Mouse (Mus musculus) limb, embryonic 11.5 days (tissue): ENCODE results near the gene Pdlim4. TPM values are rescaled to one million over a fixed set of nuclear protein-coding genes. Genes with fewer than 3 reads are reported as not detected.

Experiments
- ATAC-seq: fragments of 200-750 bp; cut with Nextera tagmentation; 2 replicates; pipeline ENCODE4 v1.8.0; 2017; ENCODE audit warnings: low read depth; ENCODE audit not compliant: insufficient number of reproducible peaks, low FRiP score, low TSS enrichment
- DNase-seq: peaks from one replicate; pipeline ENCODE4 v3.0.0-alpha.2; 2015; ENCODE audit warnings: low spot score
- H3K27ac ChIP-seq: fragments of 300-500 bp; sonication (generic); replicated peaks from 2 replicates; pipeline ENCODE4 v1.5.1; 2014; ENCODE audit warnings: low read depth, mild to moderate bottlenecking, low read length
- H3K27me3 ChIP-seq: fragments of 300-500 bp; sonication (generic); 2 replicates; pipeline ENCODE4 v1.6.1; 2014; ENCODE audit warnings: mild to moderate bottlenecking, low read length, mixed read lengths; ENCODE audit not compliant: control insufficient read depth, insufficient read depth
- H3K36me3 ChIP-seq: fragments of 300-500 bp; sonication (generic); 2 replicates; pipeline ENCODE4 v1.6.1; 2014; ENCODE audit warnings: mild to moderate bottlenecking, low read length, moderate library complexity, mixed read lengths; ENCODE audit not compliant: control insufficient read depth, insufficient read depth
- H3K4me1 ChIP-seq: fragments of 300-500 bp; sonication (generic); 2 replicates; pipeline ENCODE4 v1.6.1; 2014; ENCODE audit warnings: low read length, mixed read lengths; ENCODE audit not compliant: control insufficient read depth, insufficient read depth
- H3K4me2 ChIP-seq: fragments of 300-500 bp; sonication (generic); 2 replicates; pipeline ENCODE4 v1.6.1; 2014; ENCODE audit warnings: low read depth, mild to moderate bottlenecking, moderate library complexity; ENCODE audit not compliant: severe bottlenecking
- H3K4me3 ChIP-seq: fragments of 300-500 bp; sonication (generic); 2 replicates; pipeline ENCODE4 v1.5.1; 2014; ENCODE audit warnings: low read depth, low read length
- H3K9ac ChIP-seq: fragments of 300-500 bp; sonication (generic); 2 replicates; pipeline ENCODE4 v1.6.1; 2014; ENCODE audit warnings: mild to moderate bottlenecking, low read length
- H3K9me3 ChIP-seq: fragments of 300-500 bp; sonication (generic); 2 replicates; pipeline ENCODE4 v1.6.1; 2016; ENCODE audit warnings: low read length; ENCODE audit not compliant: control insufficient read depth
- WGBS: fragments of 180-500 bp; shearing (Covaris S2); extraction: QIAGEN DNeasy Blood & Tissue Kit; methylation state at CpG from one replicate; pipeline ENCODE4 v1.1.7; 2014; 5-methylcytosine and 5-hydroxymethylcytosine counted together
- polyA plus RNA-seq: library from polyadenylated mRNA; unstranded; fragments of >200 nt; fragmentation: Nextera tagmentation; extraction: Ambion mirVana; gene quantifications from 2 replicates; pipeline ENCODE4 v1.2.1, GENCODE M21; 2014

Pdlim4 gene
- polyA plus RNA-seq, 1 experiment from 2014 or later: 178 TPM

GRCm38 (mm10) chr11:54101701-54102100, 32.9 kb upstream of the Pdlim4 start:
- WGBS: 67% methylated on average over 9 of the region's 9 CpGs
- no peaks in the 10 kb centered on the region for H3K27me3 ChIP-seq
- no peak overlapping the region for H3K27ac ChIP-seq
- H3K9me3 ChIP-seq: no peaks in the 10 kb centered on the region
- H3K9ac ChIP-seq: no peak overlapping the region; the same call in 1 of the 2 replicates
- peaks cover 19% of the 10 kb centered on the region for H3K4me1 ChIP-seq
- peak overlapping the region; percentile 58; the same call in 1 of the 2 replicates for H3K4me3 ChIP-seq
- no peaks in the 10 kb centered on the region for H3K36me3 ChIP-seq
- H3K4me2 ChIP-seq: peak overlapping the region; percentile 100
- ATAC-seq (no peak), DNase-seq (no peak)

DNA sequence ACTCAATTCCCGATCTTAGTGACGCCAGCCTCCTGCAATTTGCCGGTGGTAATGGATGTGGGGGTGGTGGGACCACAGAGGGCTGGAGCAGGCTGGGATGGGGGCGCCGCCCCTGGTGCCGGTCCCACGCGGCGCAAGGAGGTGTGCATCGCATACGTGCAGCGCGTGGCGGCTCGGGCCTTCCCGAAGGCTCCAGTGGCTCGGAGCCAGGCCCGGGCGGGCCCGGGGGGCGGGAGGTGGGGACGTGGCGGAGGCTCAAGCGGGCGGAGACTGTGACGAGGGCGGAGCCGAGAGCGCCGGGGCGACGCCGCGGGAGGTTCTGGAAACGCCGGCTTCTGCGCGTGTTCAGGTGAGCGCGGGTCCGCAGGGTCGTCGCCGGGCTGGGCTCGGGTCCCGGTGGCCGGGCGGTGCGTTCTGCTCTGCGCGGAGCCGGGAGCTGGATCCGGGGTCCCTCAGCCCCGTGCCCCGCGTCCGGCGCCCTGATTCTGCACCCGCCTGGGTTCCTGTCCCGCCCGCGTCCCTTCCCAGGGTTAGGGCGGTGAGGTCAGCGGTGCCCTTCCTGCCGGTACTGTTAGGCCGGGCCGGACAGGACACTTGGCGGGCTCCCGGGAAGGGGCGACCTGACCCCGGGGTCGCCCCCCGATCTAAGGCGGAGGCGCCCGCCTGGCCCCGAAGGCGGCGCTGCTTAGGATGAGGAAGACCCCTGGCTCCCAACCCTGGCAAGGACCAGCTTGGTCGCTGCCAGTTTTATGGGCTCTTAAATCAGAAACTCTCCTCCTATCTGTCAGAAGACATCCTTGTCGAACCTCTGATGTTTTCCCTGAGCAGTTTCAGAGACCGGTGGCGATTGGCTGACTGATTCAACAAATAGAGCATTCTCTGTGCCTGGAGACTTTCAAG, 32.1 kb upstream of the Pdlim4 start:
- under 1% methylated on average over 70 of the region's 83 CpGs for WGBS

DNA sequence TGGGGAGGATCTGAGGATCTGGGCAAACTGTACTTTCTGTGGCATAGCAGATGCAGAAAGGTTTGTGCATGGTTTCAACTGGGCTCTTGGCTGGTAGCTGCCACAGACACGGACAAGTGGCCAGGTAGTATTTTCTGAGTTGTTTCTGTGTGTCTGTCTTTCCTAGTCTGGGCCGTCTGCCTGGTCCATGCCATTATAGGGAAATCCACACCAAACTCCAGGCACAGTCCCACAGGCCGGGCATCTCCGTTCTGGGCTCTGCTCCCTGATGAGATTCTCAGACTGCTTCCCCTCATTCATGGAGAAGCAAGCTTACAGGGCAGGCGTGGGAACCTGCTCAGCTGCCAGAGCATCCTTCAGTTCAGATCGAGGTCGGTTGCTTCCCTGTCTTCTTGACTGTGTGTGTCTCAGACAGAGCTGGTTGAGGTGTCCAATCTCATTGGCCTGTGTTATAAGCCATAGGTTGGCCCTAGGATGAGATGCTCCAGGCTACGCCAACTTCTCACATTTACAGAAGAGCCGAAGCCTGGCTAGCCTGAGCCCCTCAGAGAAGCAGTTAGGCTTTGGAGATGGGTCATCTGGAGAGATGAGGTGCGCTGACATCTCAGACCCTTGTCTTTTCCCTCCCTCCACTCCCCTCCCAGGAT, 31.4 kb upstream of the Pdlim4 start, which contains the start of gene P4ha2:
Gene P4ha2, plus strand, starts transcription at position 51 of the 647 bp plus-strand sequence.
- peak within 1 kb of the TSS; percentile 58 for H3K4me3 ChIP-seq
- H3K9ac ChIP-seq: peak within 1 kb of the TSS; percentile 73
- WGBS: 47% methylated on average over 10 of the region's 10 CpGs
- no peak within 1 kb of the TSS for H3K27ac ChIP-seq
- peaks cover 19% of the 10 kb centered on the region for H3K4me1 ChIP-seq
- H3K36me3 ChIP-seq: no peaks in the 10 kb centered on the region
- H3K9me3 ChIP-seq: no peaks in the 10 kb centered on the region
- peak within 1 kb of the TSS; percentile 100 for H3K4me2 ChIP-seq
- ATAC-seq: no peak; the same call in 1 of the 2 replicates
- DNase-seq: peak; percentile 37
- no peaks in the 10 kb centered on the region for H3K27me3 ChIP-seq

More for the DNA sequence above, 32.1 kb upstream of the Pdlim4 start:
- Histone ChIP-seq H3K4me3 (peak overlapping the region; percentile 58), H3K27me3 (no peaks in the 10 kb centered on the region), H3K9me3 (no peaks in the 10 kb centered on the region), H3K4me2 (peak overlapping the region; percentile 100), H3K9ac (peak overlapping the region; percentile 73), H3K27ac (no peak overlapping the region), H3K36me3 (no peaks in the 10 kb centered on the region), H3K4me1 (peaks cover 19% of the 10 kb centered on the region)
- ATAC-seq (peak; percentile 82), DNase-seq (peak; percentile 83)

GRCm38 (mm10) chr11:54093000-54093399, 24.2 kb upstream of the Pdlim4 start:
- H3K4me1 ChIP-seq: no peaks in the 10 kb centered on the region
- H3K9ac ChIP-seq: no peak overlapping the region
- no peak overlapping the region for H3K4me3 ChIP-seq
- H3K9me3 ChIP-seq: no peaks in the 10 kb centered on the region
- 5% methylated on average over 3 of the region's 3 CpGs for WGBS
- peak; percentile 57 for DNase-seq
- no peak overlapping the region for H3K27ac ChIP-seq
- H3K4me2 ChIP-seq: no peak overlapping the region
- H3K27me3 ChIP-seq: no peaks in the 10 kb centered on the region
- ATAC-seq: no peak
- no peaks in the 10 kb centered on the region for H3K36me3 ChIP-seq

- 42% methylated on average over 7 of the region's 7 CpGs for WGBS
- Histone ChIP-seq H3K9me3 (no peaks in the 10 kb centered on the region), H3K9ac (no peak overlapping the region), H3K4me3 (no peak overlapping the region), H3K4me2 (no peak overlapping the region), H3K27ac (no peak overlapping the region), H3K27me3 (no peaks in the 10 kb centered on the region), H3K4me1 (no peaks in the 10 kb centered on the region), H3K36me3 (no peaks in the 10 kb centered on the region)
- DNase-seq: no peak
- no peak for ATAC-seq
Measured at GRCm38 (mm10) chr11:54092188-54092587, 23.4 kb upstream of the Pdlim4 start.

- Histone ChIP-seq H3K36me3 (no peaks in the 10 kb centered on the region), H3K9me3 (no peaks in the 10 kb centered on the region), H3K27me3 (no peaks in the 10 kb centered on the region), H3K4me2 (no peak overlapping the region), H3K4me1 (no peaks in the 10 kb centered on the region), H3K27ac (no peak overlapping the region), H3K9ac (no peak overlapping the region), H3K4me3 (no peak overlapping the region)
- WGBS: 49% methylated on average over 8 of the region's 8 CpGs
- ATAC-seq (no peak), DNase-seq (no peak)
Measured at GRCm38 (mm10) chr11:54091726-54092125, 22.9 kb upstream of the Pdlim4 start.

GRCm38 (mm10) chr11:54090091-54090879, 21.5 kb upstream of the Pdlim4 start:
- H3K4me3 ChIP-seq: no peak overlapping the region
- no peaks in the 10 kb centered on the region for H3K9me3 ChIP-seq
- no peak overlapping the region for H3K4me2 ChIP-seq
- no peaks in the 10 kb centered on the region for H3K27me3 ChIP-seq
- H3K9ac ChIP-seq: no peak overlapping the region
- H3K4me1 ChIP-seq: no peaks in the 10 kb centered on the region
- ATAC-seq: no peak
- H3K36me3 ChIP-seq: no peaks in the 10 kb centered on the region
- DNase-seq: no peak
- WGBS: 100% methylated on average over 1 of the region's 1 CpGs
- H3K27ac ChIP-seq: no peak overlapping the region

- no peak overlapping the region for H3K27ac ChIP-seq
- 0 out of 2 replicates have a peak, but pooled peaks have one; percentile 31 for ATAC-seq
- H3K4me2 ChIP-seq: no peak overlapping the region
- H3K9me3 ChIP-seq: no peaks in the 10 kb centered on the region
- no peak overlapping the region for H3K4me3 ChIP-seq
- peak; percentile 87 for DNase-seq
- no peak overlapping the region for H3K9ac ChIP-seq
- WGBS: 52% methylated on average over 5 of the region's 5 CpGs
- H3K36me3 ChIP-seq: no peaks in the 10 kb centered on the region
- H3K4me1 ChIP-seq: no peaks in the 10 kb centered on the region
- H3K27me3 ChIP-seq: no peaks in the 10 kb centered on the region
Measured at GRCm38 (mm10) chr11:54088947-54089317, 20.1 kb upstream of the Pdlim4 start.
